Mouse (Mus musculus) colon, adult 2 months (tissue): ENCODE measurements around the gene Zfp977. TPM values are rescaled to one million over a fixed set of nuclear protein-coding genes. Genes with fewer than 3 reads are reported as not detected.

Experiments used
- polyA plus RNA-seq: library from polyadenylated mRNA; depleted of rRNA; stranded (reverse); fragments of >200 nt; gene quantifications from 2 replicates; pipeline ENCODE4 v1.2.3, GENCODE M21; 2012; rRNA removed

The Zfp977 gene
- 0.10 TPM in 1 of 2 replicates, not detected in the other for polyA plus RNA-seq

DNA sequence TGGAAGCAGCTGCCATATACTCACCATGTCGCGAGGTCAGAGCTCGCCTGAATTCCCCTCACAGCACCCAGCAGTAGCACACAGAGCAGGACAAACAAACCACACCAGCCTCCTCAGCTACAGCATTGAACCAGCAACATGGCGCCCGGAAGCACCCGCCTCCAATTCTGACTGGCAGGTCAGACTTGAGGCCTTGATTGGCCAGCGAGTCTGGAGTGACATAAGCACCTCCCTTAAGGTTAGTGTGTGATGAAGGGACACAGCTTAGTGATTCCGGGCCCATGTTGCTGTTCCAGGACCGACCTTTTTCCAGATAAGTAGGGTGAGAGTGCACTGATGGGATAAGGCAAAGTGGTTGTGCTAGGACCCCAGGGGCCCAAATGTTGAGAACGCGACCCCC is at the start of gene Zfp977:
TSS of gene Zfp977 (minus strand) at position 135 of the 400 bp plus-strand sequence.

DNA sequence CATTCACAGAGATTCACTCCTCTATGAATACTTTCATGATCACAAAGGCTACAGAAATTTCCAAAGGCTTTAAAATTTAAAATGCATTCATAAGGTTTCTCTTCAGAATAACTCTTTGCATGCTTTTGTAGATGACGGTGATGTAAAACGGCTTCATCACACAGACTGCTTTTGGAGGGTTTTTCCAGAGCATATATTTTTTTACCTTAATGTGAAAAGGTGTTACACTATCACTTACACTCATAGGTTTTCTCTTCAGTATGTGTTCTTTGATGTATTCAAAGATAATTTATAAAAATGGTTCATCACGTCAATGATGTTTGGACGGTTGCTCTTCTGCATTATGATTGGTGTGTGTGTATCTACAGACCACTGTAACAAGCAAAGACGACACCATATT is 13.9 kb downstream of the Zfp977 start, which contains the start of gene Gm21028:
TSS of gene Gm21028 (minus strand) at position 101 of the 400 bp plus-strand sequence.

Other genes starting within 250 kb of the Zfp977 start
- not detected in 2 replicates for gene 4933421I07Rik, start 144.4 kb downstream of the Zfp977 start, polyA plus RNA-seq
- gene Zfp141, start 86.8 kb downstream of the Zfp977 start, polyA plus RNA-seq, result 2.4 and 2.5 TPM in 2 replicates
- not detected in 2 replicates for gene Gm21028, start 14.0 kb downstream of the Zfp977 start, polyA plus RNA-seq
- gene Zfp976, start 50.0 kb upstream of the Zfp977 start, polyA plus RNA-seq, result 0.13 and 0.25 TPM in 2 replicates
- 0.27 and 0.35 TPM in 2 replicates for gene Zfp975, start 100.2 kb upstream of the Zfp977 start, polyA plus RNA-seq
- gene Gm17067, start 134.5 kb upstream of the Zfp977 start, polyA plus RNA-seq, result not detected in 2 replicates
- not detected in 2 replicates for gene Vmn2r62, start 201.0 kb upstream of the Zfp977 start, polyA plus RNA-seq